Mouse (Mus musculus) C3H10T1/2 (cell line): ENCODE data around the gene Nell2. TPM values are rescaled to one million over a fixed set of nuclear protein-coding genes. Genes with fewer than 3 reads are reported as not detected.

Source experiments
- polyA plus RNA-seq, 2 experiments: library from polyadenylated mRNA; unstranded; fragments of >200 nt; fragmentation: generic; extraction: Trizol; gene quantifications; one replicate each; pipeline ENCODE4 v1.2.1; 2012; ENCODE audit warnings: missing spikeins in 2 of 2

The Nell2 gene
- polyA plus RNA-seq: under 1 TPM; 0.05 to 0.19 TPM

GRCm38 (mm10) chr15:95527948-95528861 is at the start of gene Nell2:
Nell2 (minus strand) TSS chr15:95528559.

Other genes with a start within 250 kb of the Nell2 start
- gene Dbx2, start 127.4 kb upstream of the Nell2 start, polyA plus RNA-seq: not detected